Mouse (Mus musculus) heart, embryonic 11.5 days (tissue): ENCODE results near the gene Olfr1130. TPM values are rescaled to one million over a fixed set of nuclear protein-coding genes. Genes with fewer than 3 reads are reported as not detected.
"Not testable (repeated sequence)": the region's sequence is repeated elsewhere in the genome, so short reads cannot be mapped to it uniquely, and the experiment has no call there.

Experiments used
- ATAC-seq: fragments of 200-750 bp; cut with Nextera tagmentation; replicated peaks from 2 replicates; pipeline ENCODE4 v1.8.0; 2017; ENCODE audit warnings: moderate library complexity; ENCODE audit not compliant: insufficient number of reproducible peaks, low FRiP score, low TSS enrichment
- H3K27ac ChIP-seq: fragments of 300-500 bp; sonication (generic); 2 replicates; pipeline ENCODE4 v1.5.1; 2014; ENCODE audit warnings: mild to moderate bottlenecking, low read depth, low read length
- H3K27me3 ChIP-seq: fragments of 300-500 bp; sonication (generic); 2 replicates; pipeline ENCODE4 v1.6.1; 2014; ENCODE audit warnings: mild to moderate bottlenecking, low read length, mixed read lengths; ENCODE audit not compliant: control insufficient read depth, insufficient read depth
- H3K36me3 ChIP-seq: fragments of 300-500 bp; sonication (generic); 2 replicates; pipeline ENCODE4 v1.6.1; 2014; ENCODE audit warnings: mild to moderate bottlenecking, low read length, moderate library complexity, mixed read lengths; ENCODE audit not compliant: control insufficient read depth, insufficient read depth
- H3K4me1 ChIP-seq: fragments of 300-500 bp; sonication (generic); 2 replicates; pipeline ENCODE4 v1.6.1; 2014; ENCODE audit warnings: low read length; ENCODE audit not compliant: control insufficient read depth, insufficient read depth
- H3K4me2 ChIP-seq: fragments of 300-500 bp; sonication (generic); 2 replicates; pipeline ENCODE4 v1.6.1; 2014; ENCODE audit warnings: mild to moderate bottlenecking, moderate library complexity
- H3K4me3 ChIP-seq: fragments of 300-500 bp; sonication (generic); 2 replicates; pipeline ENCODE4 v1.5.1; 2014; ENCODE audit warnings: low read depth, low read length
- H3K9ac ChIP-seq: fragments of 300-500 bp; sonication (generic); 2 replicates; pipeline ENCODE4 v1.6.1; 2014; ENCODE audit warnings: mild to moderate bottlenecking, low read depth, low read length, moderate library complexity
- H3K9me3 ChIP-seq: fragments of 300-500 bp; sonication (generic); replicated peaks from 2 replicates; pipeline ENCODE4 v1.6.1; 2016; ENCODE audit warnings: low read length; ENCODE audit not compliant: control insufficient read depth
- WGBS: fragments of 180-500 bp; shearing (Covaris S2); extraction: QIAGEN DNeasy Blood & Tissue Kit; methylation state at CpG from one replicate; pipeline ENCODE4 v1.1.7; 2014; ENCODE audit not compliant: insufficient replicate concordance; 5-methylcytosine and 5-hydroxymethylcytosine counted together
- polyA plus RNA-seq: library from polyadenylated mRNA; unstranded; fragments of >200 nt; fragmentation: Nextera tagmentation; extraction: Ambion mirVana; gene quantifications from 2 replicates; pipeline ENCODE4 v1.2.1, GENCODE M21; 2014

Olfr1130 gene
- polyA plus RNA-seq: not detected in 2 replicates

DNA sequence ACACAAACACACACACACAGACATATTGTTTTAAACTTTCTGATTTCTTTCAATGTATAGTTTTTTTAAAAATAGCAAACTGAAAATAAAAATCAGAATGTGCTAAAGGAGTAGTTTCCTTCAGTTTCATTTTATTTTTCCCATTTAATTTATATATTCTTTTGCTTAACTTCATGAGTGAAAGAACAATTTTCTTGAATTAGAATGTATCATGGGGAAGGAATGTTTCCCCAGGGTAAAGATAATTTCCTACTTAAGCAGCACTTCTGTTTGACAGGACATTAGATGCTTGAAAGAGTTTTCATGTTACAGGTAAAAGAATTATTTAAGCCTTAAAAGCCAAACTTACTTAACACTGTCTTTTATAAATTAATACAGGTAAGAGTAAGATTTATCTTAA, at the start of gene Olfr1130:
Gene Olfr1130 (plus strand): TSS at position 301 of the 400 bp plus-strand sequence.
- not testable (repeated sequence) for H3K4me2 ChIP-seq, H3K27me3 ChIP-seq, H3K4me3 ChIP-seq, H3K27ac ChIP-seq, ATAC-seq, H3K9me3 ChIP-seq, H3K4me1 ChIP-seq, H3K9ac ChIP-seq, H3K36me3 ChIP-seq

DNA sequence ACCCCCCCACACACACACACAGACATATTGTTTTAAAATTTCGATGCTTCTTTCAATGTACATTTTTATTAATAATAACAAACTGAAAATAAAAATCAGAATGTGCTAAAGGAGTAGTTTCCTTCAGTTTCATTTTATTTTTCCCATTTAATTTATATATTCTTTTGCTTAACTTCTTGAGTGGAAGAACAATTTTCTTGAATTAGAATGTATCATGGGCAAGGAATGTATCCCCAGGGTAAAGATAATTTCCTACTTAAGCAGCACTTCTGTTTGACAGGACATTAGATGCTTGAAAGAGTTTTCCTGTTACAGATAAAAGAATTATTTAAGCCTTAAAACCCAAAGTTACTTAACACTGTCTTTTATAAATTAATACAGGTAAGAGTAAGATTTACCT, 32.4 kb upstream of the Olfr1130 start, which contains the start of gene Olfr1129:
Gene Olfr1129 (plus strand): TSS at position 301 of the 400 bp plus-strand sequence.
- not testable (repeated sequence) for H3K9ac ChIP-seq, H3K36me3 ChIP-seq, H3K4me3 ChIP-seq, H3K9me3 ChIP-seq, ATAC-seq, H3K27me3 ChIP-seq, H3K4me1 ChIP-seq, H3K4me2 ChIP-seq, H3K27ac ChIP-seq
- whole genome bisulfite sequencing: 73% methylated on average over 1 of the region's 1 CpGs

DNA sequence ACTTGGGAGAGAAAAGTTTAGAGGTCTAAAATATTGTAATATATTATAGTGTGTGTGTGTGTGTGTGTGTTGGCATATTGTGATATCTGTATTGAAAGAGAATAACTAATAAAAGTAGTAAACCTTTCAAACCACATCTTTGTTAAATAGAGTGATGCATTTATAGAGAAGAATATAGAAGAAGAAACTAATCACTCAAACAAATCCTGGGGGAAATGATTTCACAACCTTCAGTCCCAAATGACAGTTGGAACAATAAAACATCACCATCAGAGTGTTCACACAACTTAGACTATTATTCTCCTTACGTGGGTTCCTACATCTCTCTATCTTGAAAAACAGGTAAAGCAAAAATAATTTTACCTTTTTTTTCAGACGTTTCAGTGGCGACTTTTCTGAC, 20.8 kb downstream of the Olfr1130 start, which contains the start of gene Olfr1131:
Gene Olfr1131 (plus strand): TSS at position 301 of the 400 bp plus-strand sequence.
- 61% methylated on average over 3 of the region's 3 CpGs for WGBS
- Histone ChIP-seq H3K9me3 (no peaks in the 10 kb centered on the region), H3K27ac (no peak within 1 kb of the TSS)

DNA sequence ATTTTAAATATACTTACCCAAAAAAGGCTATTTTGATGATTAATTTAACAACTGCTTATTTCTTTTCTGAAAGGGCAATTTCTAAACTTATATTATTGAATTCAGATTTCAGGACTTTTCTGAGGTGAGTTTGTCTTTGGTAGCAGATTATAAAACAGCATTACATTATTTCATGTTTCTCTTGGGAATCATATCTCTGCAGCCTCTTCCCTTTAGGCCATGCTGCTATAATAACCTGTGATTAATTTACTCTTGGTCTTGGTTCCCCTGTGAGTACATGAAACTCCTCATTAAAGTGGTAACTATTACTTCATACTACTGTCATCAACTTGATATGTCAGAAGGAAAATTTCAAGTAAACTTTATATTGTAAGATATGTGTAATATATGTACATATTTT, 31.4 kb downstream of the Olfr1130 start, which contains the start of gene Olfr1132:
Gene Olfr1132 (minus strand): TSS at position 101 of the 400 bp plus-strand sequence.
- Histone ChIP-seq H3K36me3 (no peaks in the 10 kb centered on the region), H3K4me2 (no peak within 1 kb of the TSS), H3K27me3 (no peaks in the 10 kb centered on the region), H3K27ac (no peak within 1 kb of the TSS), H3K9ac (no peak within 1 kb of the TSS), H3K4me3 (no peak within 1 kb of the TSS), H3K4me1 (no peaks in the 10 kb centered on the region), H3K9me3 (no peaks in the 10 kb centered on the region)
- ATAC-seq: no peak

More for the DNA sequence above, 20.8 kb downstream of the Olfr1130 start, which contains the start of gene Olfr1131:
- no peak for ATAC-seq
- Histone ChIP-seq H3K27me3 (no peaks in the 10 kb centered on the region), H3K36me3 (no peaks in the 10 kb centered on the region), H3K4me3 (no peak within 1 kb of the TSS), H3K9ac (no peak within 1 kb of the TSS), H3K4me2 (no peak within 1 kb of the TSS), H3K4me1 (no peaks in the 10 kb centered on the region)

DNA sequence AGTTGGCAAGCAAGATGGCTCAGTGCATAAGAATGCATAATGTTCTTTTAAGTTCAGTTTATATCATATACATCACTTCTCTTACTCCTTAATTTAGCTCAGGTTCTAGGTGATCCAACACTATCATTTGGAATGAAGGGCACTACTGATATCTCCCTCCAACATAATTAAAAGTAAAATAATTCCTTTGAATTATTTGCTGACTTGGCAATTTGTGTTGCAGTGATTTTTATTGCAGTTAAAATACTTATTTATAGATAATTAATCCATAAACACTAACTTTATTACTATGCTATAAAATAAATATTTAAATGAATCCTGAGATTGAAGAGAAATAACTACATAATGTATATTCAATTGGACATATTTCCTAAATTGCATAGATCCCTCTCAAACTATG, 36.4 kb downstream of the Olfr1130 start:
- H3K4me2 ChIP-seq: no peak overlapping the region
- no peak overlapping the region for H3K27ac ChIP-seq
- no peaks in the 10 kb centered on the region for H3K9me3 ChIP-seq
- no peak for ATAC-seq
- no peak overlapping the region for H3K4me3 ChIP-seq
- no peak overlapping the region for H3K9ac ChIP-seq
- no peaks in the 10 kb centered on the region for H3K36me3 ChIP-seq
- H3K4me1 ChIP-seq: no peaks in the 10 kb centered on the region
- no peaks in the 10 kb centered on the region for H3K27me3 ChIP-seq

DNA sequence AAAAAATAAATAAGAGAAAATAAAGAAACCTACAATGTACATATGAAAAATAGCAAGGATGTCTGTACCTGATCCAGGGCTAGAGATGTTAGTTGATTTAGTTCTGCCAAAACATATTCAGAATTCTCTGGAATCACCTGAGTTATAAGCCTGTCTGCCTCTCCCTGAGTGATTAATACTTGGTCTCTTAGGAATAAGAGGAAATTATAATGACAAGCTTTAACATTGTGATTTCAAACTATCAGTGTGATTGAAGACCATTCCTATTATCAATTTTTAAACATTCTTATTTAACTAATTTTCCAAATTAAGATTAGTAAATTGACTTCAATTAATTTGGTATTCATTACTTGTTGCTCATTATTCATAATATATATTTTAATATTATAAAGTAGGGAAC, 41.3 kb downstream of the Olfr1130 start, which contains the start of gene Olfr1133:
Gene Olfr1133 (minus strand): TSS at position 101 of the 400 bp plus-strand sequence.
- no peak within 1 kb of the TSS for H3K4me2 ChIP-seq
- no peak within 1 kb of the TSS for H3K4me3 ChIP-seq

DNA sequence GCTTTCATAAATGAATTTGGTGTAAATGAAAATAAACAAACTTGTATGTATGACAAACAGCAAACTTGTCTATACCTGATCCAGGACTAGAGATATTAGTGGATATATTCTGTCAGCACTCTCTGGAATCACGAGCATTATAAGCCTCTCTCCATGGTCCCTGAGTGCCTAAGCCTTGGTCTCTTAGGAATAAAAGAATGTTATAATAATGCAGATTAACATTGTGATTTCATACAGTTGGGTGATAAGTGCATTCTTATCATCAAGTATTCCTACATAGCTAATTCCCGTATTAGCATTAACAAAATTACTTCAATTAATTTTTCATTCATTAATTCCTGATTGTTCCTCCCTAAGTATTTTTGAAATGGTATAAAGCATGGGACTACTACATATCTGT, 52.3 kb downstream of the Olfr1130 start, which contains the start of gene Olfr1134:
Gene Olfr1134 (minus strand): TSS at position 101 of the 400 bp plus-strand sequence.
- H3K4me2 ChIP-seq: no peak within 1 kb of the TSS
- no peak within 1 kb of the TSS for H3K27ac ChIP-seq
- no peak within 1 kb of the TSS for H3K4me3 ChIP-seq
- no peaks in the 10 kb centered on the region for H3K4me1 ChIP-seq
- ATAC-seq: no peak
- H3K9ac ChIP-seq: no peak within 1 kb of the TSS
- H3K9me3 ChIP-seq: no peaks in the 10 kb centered on the region
- no peaks in the 10 kb centered on the region for H3K27me3 ChIP-seq
- WGBS: 71% methylated on average over 2 of the region's 2 CpGs
- H3K36me3 ChIP-seq: no peaks in the 10 kb centered on the region

More for the DNA sequence above, 41.3 kb downstream of the Olfr1130 start, which contains the start of gene Olfr1133:
- no peaks in the 10 kb centered on the region for H3K27me3 ChIP-seq
- H3K9me3 ChIP-seq: no peaks in the 10 kb centered on the region
- no peak within 1 kb of the TSS for H3K9ac ChIP-seq
- H3K4me1 ChIP-seq: no peaks in the 10 kb centered on the region
- ATAC-seq: no peak
- H3K27ac ChIP-seq: no peak within 1 kb of the TSS
- no peaks in the 10 kb centered on the region for H3K36me3 ChIP-seq

Other genes with a start within 250 kb of the Olfr1130 start
- gene Olfr1121, start 236.3 kb upstream of the Olfr1130 start, polyA plus RNA-seq: not detected in 2 replicates
- not detected in 2 replicates for gene Olfr1122, start 220.4 kb upstream of the Olfr1130 start, polyA plus RNA-seq
- gene Olfr1123, start 189.6 kb upstream of the Olfr1130 start, polyA plus RNA-seq: not detected in 2 replicates
- gene Olfr1124, start 175.9 kb upstream of the Olfr1130 start, polyA plus RNA-seq: not detected in 2 replicates
- not detected in 2 replicates for gene Olfr1126, start 152.2 kb upstream of the Olfr1130 start, polyA plus RNA-seq
- not detected in 2 replicates for gene Pramel7, start 109.1 kb upstream of the Olfr1130 start, polyA plus RNA-seq
- gene Pramel6, start 99.6 kb upstream of the Olfr1130 start, polyA plus RNA-seq: not detected in 2 replicates
- not detected in 2 replicates for gene Olfr153, start 74.4 kb upstream of the Olfr1130 start, polyA plus RNA-seq
- not detected in 2 replicates for gene Olfr1128, start 60.7 kb upstream of the Olfr1130 start, polyA plus RNA-seq
- gene Olfr1129, start 32.3 kb upstream of the Olfr1130 start, polyA plus RNA-seq: not detected in 2 replicates
- not detected in 2 replicates for gene Olfr1131, start 20.9 kb downstream of the Olfr1130 start, polyA plus RNA-seq
- not detected in 2 replicates for gene Olfr1132, start 31.3 kb downstream of the Olfr1130 start, polyA plus RNA-seq
- gene Olfr1133, start 41.2 kb downstream of the Olfr1130 start, polyA plus RNA-seq: not detected in 2 replicates
- gene Olfr1134, start 52.2 kb downstream of the Olfr1130 start, polyA plus RNA-seq: not detected in 2 replicates
- gene Olfr1135, start 67.5 kb downstream of the Olfr1130 start, polyA plus RNA-seq: not detected in 2 replicates
- gene Olfr1136, start 87.7 kb downstream of the Olfr1130 start, polyA plus RNA-seq: not detected in 2 replicates
- not detected in 2 replicates for gene Olfr1137, start 107.0 kb downstream of the Olfr1130 start, polyA plus RNA-seq
- not detected in 2 replicates for gene Olfr1138, start 133.8 kb downstream of the Olfr1130 start, polyA plus RNA-seq
- not detected in 2 replicates for gene Olfr1140, start 137.5 kb downstream of the Olfr1130 start, polyA plus RNA-seq
- not detected in 2 replicates for gene Olfr1141, start 147.8 kb downstream of the Olfr1130 start, polyA plus RNA-seq
- gene Olfr152, start 173.3 kb downstream of the Olfr1130 start, polyA plus RNA-seq: not detected in 2 replicates
- gene Olfr1143, start 194.4 kb downstream of the Olfr1130 start, polyA plus RNA-seq: not detected in 2 replicates
- gene Olfr1145, start 203.6 kb downstream of the Olfr1130 start, polyA plus RNA-seq: not detected in 2 replicates
- gene Olfr1148, start 224.3 kb downstream of the Olfr1130 start, polyA plus RNA-seq: not detected in 2 replicates
- gene Olfr1150-ps1, start 237.8 kb downstream of the Olfr1130 start, polyA plus RNA-seq: not detected in 2 replicates
- not detected in 2 replicates for gene Olfr1151, start 249.7 kb downstream of the Olfr1130 start, polyA plus RNA-seq